8 mouse cellular contexts compared by ENCODE assay signal in genomic region chr11:106084911-106085561, GRCm38 (mm10). TPM values are rescaled to one million over a fixed set of nuclear protein-coding genes. Genes with fewer than 3 reads are reported as not detected.
DNase-seq lines count a peak whose midpoint lies in the region; ATAC-seq lines count a peak whose summit lies in the region.

No protein-coding gene starts in this region.

- peak; percentile 42 to 73 for DNase-seq in cerebellum, postnatal 4 days (ENCODE audit: low spot score in 2 of 2)
- DNase-seq in gastrocnemius, adult 8-10 months (ENCODE audit: low spot score in 2 of 2) = peak; percentile 59 to 73
- DNase-seq in induced T-regulatory cell, adult 2 months (ENCODE audit: low read depth) = peak; percentile 82
- DNase-seq in left cerebral cortex, postnatal 10 days (ENCODE audit: extremely low spot score in 1 of 2, low spot score in 2 of 2) = peak; percentile 34 to 88
- DNase-seq in right cerebral cortex, postnatal 10 days (ENCODE audit: low spot score in 2 of 2) = peak; percentile 79 to 80
- DNase-seq in urinary bladder, postnatal 14 days (ENCODE audit: low spot score) = peak; percentile 84

- no peaks in the 10 kb centered on the region for H3K9me3 ChIP-seq in megakaryocyte, embryonic 14.5 days

- intact Hi-C loops in left cerebral cortex, postnatal 10 days (cut with DNase I) = no loop called here

- peaks cover 44% of the 10 kb centered on the region for H3K4me1 ChIP-seq in megakaryocyte, embryonic 14.5 days

- ATAC-seq in activated CD4-positive, CD25-positive, alpha-beta regulatory T cell, adult 4 months = peak; percentile 16

- H3K27me3 ChIP-seq in megakaryocyte, embryonic 14.5 days (replicated peaks) = peaks cover 12% of the 10 kb centered on the region

- H3K36me3 ChIP-seq in megakaryocyte, embryonic 14.5 days (replicated peaks; ENCODE audit: low read length) = no peaks in the 10 kb centered on the region

- H3K4me3 ChIP-seq in megakaryocyte, embryonic 14.5 days (replicated peaks) = peak overlapping the region; percentile 97

RNA-seq across cellular contexts. Expression of gene Map3k3, which starts 0.6 kb away (rescaled TPM):
- 10 to 100 TPM; 14.8 to 21.2 TPM for polyA plus RNA-seq in activated CD4-positive, CD25-positive, alpha-beta regulatory T cell, adult 4 months (2017; shearing (Covaris generic))
- total RNA-seq in gastrocnemius, adult 8-10 months (2022) = 10 to 100 TPM; 20.6 to 24.8 (median 22.5) TPM
- total RNA-seq in left cerebral cortex, postnatal 10 days (2021) = 10 to 100 TPM; 23.0 to 23.6 TPM
- polyA plus RNA-seq in megakaryocyte, embryonic 14.5 days (2012; ENCODE audit: insufficient read depth, low replicate concordance) = 1.5 and 1.6 TPM in 2 replicates

RNA-seq across cellular contexts. Expression of gene Taco1, which starts 19.2 kb away (rescaled TPM):
- 10 to 100 TPM; 11.8 to 13.2 TPM for polyA plus RNA-seq in activated CD4-positive, CD25-positive, alpha-beta regulatory T cell, adult 4 months (2017; shearing (Covaris generic))
- 10 to 100 TPM; 35.8 to 42.1 (median 39.3) TPM for total RNA-seq in gastrocnemius, adult 8-10 months (2022)
- 10 to 100 TPM; 14.0 TPM for total RNA-seq in left cerebral cortex, postnatal 10 days (2021)
- polyA plus RNA-seq in megakaryocyte, embryonic 14.5 days (2012; ENCODE audit: insufficient read depth, low replicate concordance) = 2.7 and 3.8 TPM in 2 replicates

RNA-seq across cellular contexts. Expression of gene Dcaf7, which starts 48.4 kb away (rescaled TPM):
- 10 to 100 TPM; 22.9 to 23.3 TPM for polyA plus RNA-seq in activated CD4-positive, CD25-positive, alpha-beta regulatory T cell, adult 4 months (2017; shearing (Covaris generic))
- 10 to 100 TPM; 21.1 to 27.1 (median 25.0) TPM for total RNA-seq in gastrocnemius, adult 8-10 months (2022)
- total RNA-seq in left cerebral cortex, postnatal 10 days (2021) = 100 to 1,000 TPM; 228 to 235 TPM
- polyA plus RNA-seq in megakaryocyte, embryonic 14.5 days (2012; ENCODE audit: insufficient read depth, low replicate concordance) = 1.7 and 5.8 TPM in 2 replicates

Comparison
In these comparisons a context has a peak if more than half of its experiments do, and no peak if none do; other contexts are left out.
1. Peak in every context shown above with its lines: DNase-seq, ATAC-seq and H3K4me3 ChIP-seq.
2. RNA of gene Dcaf7, which starts 48.4 kb away (total RNA-seq): 228 to 235 TPM in left cerebral cortex, postnatal 10 days; 21.1 to 27.1 TPM in gastrocnemius, adult 8-10 months; every median in the first group is over 4 times any median in the second.